Mouse (Mus musculus) kidney, embryonic 15.5 days (tissue): ENCODE measurements around the gene Mmp15. TPM values are rescaled to one million over a fixed set of nuclear protein-coding genes. Genes with fewer than 3 reads are reported as not detected.
"Not testable (repeated sequence)": the region's sequence is repeated elsewhere in the genome, so short reads cannot be mapped to it uniquely, and the experiment has no call there.

ENCODE experiments used
- ATAC-seq: fragments of 200-750 bp; cut with Nextera tagmentation; replicated peaks from 2 replicates; pipeline ENCODE4 v1.8.0; 2017; ENCODE audit warnings: moderate TSS enrichment; ENCODE audit not compliant: low FRiP score
- H3K27ac ChIP-seq: fragments of 300-500 bp; sonication (generic); 2 replicates; pipeline ENCODE4 v1.5.1; 2015; ENCODE audit warnings: mild to moderate bottlenecking, inconsistent platforms
- H3K27me3 ChIP-seq: fragments of 300-500 bp; sonication (generic); 2 replicates; pipeline ENCODE4 v1.6.1; 2015; ENCODE audit warnings: inconsistent platforms
- H3K36me3 ChIP-seq: fragments of 300-500 bp; sonication (generic); 2 replicates; pipeline ENCODE4 v1.6.1; 2015; ENCODE audit warnings: inconsistent platforms
- H3K4me1 ChIP-seq: fragments of 300-500 bp; sonication (generic); 2 replicates; pipeline ENCODE4 v1.6.1; 2015; ENCODE audit warnings: inconsistent platforms
- H3K4me2 ChIP-seq: fragments of 300-500 bp; sonication (generic); 2 replicates; pipeline ENCODE4 v1.6.1; 2015; ENCODE audit warnings: moderate library complexity, mild to moderate bottlenecking, inconsistent platforms
- H3K4me3 ChIP-seq: fragments of 300-500 bp; sonication (generic); replicated peaks from 2 replicates; pipeline ENCODE4 v1.5.1; 2015; ENCODE audit warnings: mild to moderate bottlenecking, inconsistent platforms
- H3K9ac ChIP-seq: fragments of 300-500 bp; sonication (generic); 2 replicates; pipeline ENCODE4 v1.6.1; 2015; ENCODE audit warnings: mild to moderate bottlenecking, inconsistent platforms
- H3K9me3 ChIP-seq: fragments of 300-500 bp; sonication (generic); replicated peaks from 2 replicates; pipeline ENCODE4 v1.6.1; 2016; ENCODE audit warnings: inconsistent platforms
- WGBS: fragments of 180-500 bp; shearing (Covaris S2); methylation state at CpG from one replicate; pipeline ENCODE4 v1.1.7; 2015; ENCODE audit warnings: mixed read lengths; 5-methylcytosine and 5-hydroxymethylcytosine counted together
- polyA plus RNA-seq: library from polyadenylated mRNA; unstranded; fragments of >200 nt; fragmentation: Nextera tagmentation; extraction: Ambion mirVana; gene quantifications from 2 replicates; pipeline ENCODE4 v1.2.1, GENCODE M21; 2015

Mmp15 gene
- polyA plus RNA-seq, 1 experiment from 2014 or later = 12.3 TPM

DNA sequence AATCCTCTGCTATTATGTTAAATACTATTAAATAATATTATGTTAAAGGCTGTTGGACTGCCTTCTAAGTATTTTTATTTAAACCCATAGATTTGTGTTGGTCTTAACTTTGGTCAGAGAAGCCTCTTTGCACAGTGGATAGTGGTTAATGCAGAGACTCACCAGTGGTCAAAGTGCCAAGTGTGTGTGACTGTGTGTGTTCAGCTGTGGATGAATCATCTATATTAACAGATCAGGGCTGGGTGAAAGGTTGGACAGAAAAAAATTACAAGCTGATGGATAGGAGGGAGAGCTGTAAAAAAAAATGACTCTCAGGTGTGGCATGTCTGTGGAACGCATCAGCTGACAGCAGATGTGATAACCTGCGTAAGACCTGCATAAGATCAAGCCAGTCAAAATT is 11.8 kb downstream of the Mmp15 start:
- Histone ChIP-seq H3K27ac (no peak overlapping the region), H3K4me3 (no peak overlapping the region), H3K9me3 (no peaks in the 10 kb centered on the region), H3K4me1 (peaks cover 32% of the 10 kb centered on the region), H3K9ac (no peak overlapping the region), H3K36me3 (peaks cover 6% of the 10 kb centered on the region; the same call in 1 of the 2 replicates), H3K4me2 (no peak overlapping the region), H3K27me3 (no peaks in the 10 kb centered on the region)
- WGBS = 94% methylated on average over 2 of the region's 2 CpGs
- no peak for ATAC-seq

DNA sequence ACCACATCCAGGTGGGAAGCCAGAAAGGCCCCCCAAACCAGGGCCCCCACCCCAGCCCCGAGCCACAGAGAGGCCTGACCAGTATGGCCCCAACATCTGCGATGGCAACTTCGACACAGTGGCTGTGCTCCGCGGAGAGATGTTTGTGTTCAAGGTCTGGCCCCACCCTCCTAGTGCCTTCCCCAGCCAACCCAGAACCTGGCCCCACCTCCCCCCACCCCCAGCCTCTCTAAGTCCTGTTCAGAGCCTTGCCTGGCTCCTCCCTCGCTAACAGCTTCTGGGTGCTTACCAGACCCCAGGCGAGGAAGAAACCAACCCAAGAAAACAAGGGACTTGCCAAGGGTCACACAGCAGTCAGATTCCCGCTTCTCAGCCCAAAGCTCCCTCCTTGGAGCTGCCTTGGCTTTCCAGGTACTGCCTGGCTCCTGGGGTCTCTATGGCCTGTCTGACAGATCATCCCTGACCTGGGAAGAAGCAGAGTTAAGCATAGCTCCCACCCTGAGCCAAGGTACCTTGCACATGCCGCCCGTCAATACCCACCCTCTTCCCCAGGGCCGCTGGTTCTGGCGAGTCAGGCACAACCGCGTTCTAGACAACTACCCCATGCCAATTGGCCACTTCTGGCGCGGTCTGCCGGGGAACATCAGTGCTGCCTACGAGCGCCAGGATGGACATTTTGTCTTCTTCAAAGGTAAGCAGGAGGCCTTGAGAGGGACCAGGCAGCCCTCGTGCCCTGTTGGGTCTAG is 17.7 kb downstream of the Mmp15 start:
- Histone ChIP-seq H3K9me3 (no peaks in the 10 kb centered on the region), H3K9ac (no peak overlapping the region), H3K27ac (no peak overlapping the region), H3K4me3 (peak overlapping the region; percentile 25; the same call in 1 of the 2 replicates), H3K4me1 (peaks cover 23% of the 10 kb centered on the region), H3K27me3 (no peaks in the 10 kb centered on the region), H3K4me2 (peak overlapping the region; percentile 57), H3K36me3 (peaks cover 24% of the 10 kb centered on the region)
- peak; percentile 63 for ATAC-seq
- 43% methylated on average over 20 of the region's 20 CpGs for WGBS

DNA sequence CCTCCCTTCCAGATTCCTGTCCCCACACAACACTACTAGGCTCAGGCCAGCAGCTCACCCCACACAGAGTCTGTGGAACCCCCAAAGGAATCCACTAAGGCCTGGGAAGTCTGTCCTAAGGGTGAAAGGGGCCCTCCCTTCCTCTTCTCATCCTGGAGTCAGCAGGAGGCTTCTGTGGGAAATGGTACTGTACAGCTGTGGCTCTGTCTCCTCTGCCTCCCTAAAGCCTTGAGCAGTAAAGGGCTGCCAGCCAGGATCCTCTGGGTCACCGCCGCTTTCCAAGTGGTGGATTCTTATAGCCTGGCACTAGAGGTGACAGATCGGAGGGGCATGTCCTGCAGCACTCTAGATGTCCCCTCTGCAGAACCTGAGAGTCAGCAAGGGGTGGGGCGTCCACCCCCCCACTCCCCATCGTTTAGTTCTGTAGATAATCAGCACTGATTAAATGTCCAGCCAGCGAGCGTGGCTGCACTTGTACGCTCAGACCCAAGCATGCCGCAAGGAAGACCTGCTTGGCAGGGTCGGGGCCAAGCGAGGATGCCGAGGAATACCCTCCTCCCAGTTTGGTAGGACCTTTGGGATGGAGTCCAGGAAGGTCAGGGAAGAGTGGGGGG is 21.4 kb downstream of the Mmp15 start:
- H3K27ac ChIP-seq = no peak overlapping the region

DNA sequence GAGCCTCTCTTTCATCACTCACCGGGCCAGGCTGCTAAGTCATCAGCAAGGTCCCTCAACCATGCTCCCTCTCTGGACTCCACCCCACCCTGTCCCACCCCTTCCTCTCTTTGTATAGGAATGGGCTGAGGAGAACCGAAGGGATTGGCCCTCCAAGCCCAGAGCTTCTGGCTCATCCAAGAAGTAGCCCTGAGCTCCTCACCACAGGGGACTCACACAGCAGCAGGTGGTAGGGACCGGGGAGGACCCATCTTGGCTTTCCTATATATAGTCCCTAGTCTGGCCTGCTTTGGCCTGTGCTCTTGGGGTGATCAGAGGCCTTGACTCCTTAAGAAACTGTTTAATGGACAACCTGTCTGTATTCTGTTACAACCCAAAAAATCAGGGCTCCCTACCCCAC is 22.4 kb downstream of the Mmp15 start:
- 68% methylated on average over 3 of the region's 3 CpGs for WGBS

More for the DNA sequence above, 21.4 kb downstream of the Mmp15 start:
- WGBS = 82% methylated on average over 12 of the region's 12 CpGs
- Histone ChIP-seq H3K9me3 (no peaks in the 10 kb centered on the region), H3K4me2 (no peak overlapping the region), H3K9ac (no peak overlapping the region), H3K27me3 (no peaks in the 10 kb centered on the region), H3K4me3 (no peak overlapping the region), H3K36me3 (peaks cover 19% of the 10 kb centered on the region), H3K4me1 (peaks cover 36% of the 10 kb centered on the region)
- ATAC-seq = no peak

DNA sequence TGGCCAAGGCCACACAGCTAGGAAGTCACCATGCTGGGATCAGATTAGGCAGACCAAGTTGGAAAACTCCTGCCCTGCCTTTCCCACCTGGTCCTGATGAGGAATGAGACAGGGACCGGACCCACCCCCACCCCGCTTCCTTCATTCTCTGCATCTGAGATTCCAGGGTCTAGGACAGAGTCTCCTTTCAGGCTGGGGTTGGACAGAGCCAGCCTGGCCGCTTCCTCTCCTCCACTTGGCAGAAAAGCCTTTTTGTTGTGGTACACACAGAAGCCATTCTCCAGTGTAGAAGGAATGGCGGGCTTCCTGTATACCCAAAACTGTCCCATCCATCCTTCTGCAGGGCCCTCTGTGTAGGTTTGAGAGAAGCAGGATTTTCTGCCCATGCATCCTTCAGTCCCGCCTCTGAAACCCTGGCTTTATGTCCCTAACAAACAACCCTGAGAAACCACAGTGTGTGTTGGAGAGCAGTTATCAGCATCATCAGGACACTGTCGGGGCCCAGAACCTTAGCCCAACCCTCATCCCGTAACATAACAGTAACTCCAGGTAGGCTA is 23.4 kb downstream of the Mmp15 start:
- no peak overlapping the region for H3K4me3 ChIP-seq
- H3K9me3 ChIP-seq = no peaks in the 10 kb centered on the region
- H3K36me3 ChIP-seq = peaks cover 18% of the 10 kb centered on the region
- no peaks in the 10 kb centered on the region for H3K27me3 ChIP-seq
- peaks cover 22% of the 10 kb centered on the region for H3K4me1 ChIP-seq
- WGBS = 87% methylated on average over 7 of the region's 7 CpGs
- no peak overlapping the region for H3K27ac ChIP-seq
- H3K4me2 ChIP-seq = no peak overlapping the region
- ATAC-seq = no peak
- H3K9ac ChIP-seq = no peak overlapping the region

More for the DNA sequence above, 22.4 kb downstream of the Mmp15 start:
- H3K9ac ChIP-seq = no peak overlapping the region
- H3K27me3 ChIP-seq = no peaks in the 10 kb centered on the region
- ATAC-seq = no peak
- peaks cover 18% of the 10 kb centered on the region for H3K36me3 ChIP-seq
- no peak overlapping the region for H3K4me2 ChIP-seq
- H3K4me3 ChIP-seq = no peak overlapping the region
- no peaks in the 10 kb centered on the region for H3K9me3 ChIP-seq
- H3K4me1 ChIP-seq = peaks cover 29% of the 10 kb centered on the region
- no peak overlapping the region for H3K27ac ChIP-seq

DNA sequence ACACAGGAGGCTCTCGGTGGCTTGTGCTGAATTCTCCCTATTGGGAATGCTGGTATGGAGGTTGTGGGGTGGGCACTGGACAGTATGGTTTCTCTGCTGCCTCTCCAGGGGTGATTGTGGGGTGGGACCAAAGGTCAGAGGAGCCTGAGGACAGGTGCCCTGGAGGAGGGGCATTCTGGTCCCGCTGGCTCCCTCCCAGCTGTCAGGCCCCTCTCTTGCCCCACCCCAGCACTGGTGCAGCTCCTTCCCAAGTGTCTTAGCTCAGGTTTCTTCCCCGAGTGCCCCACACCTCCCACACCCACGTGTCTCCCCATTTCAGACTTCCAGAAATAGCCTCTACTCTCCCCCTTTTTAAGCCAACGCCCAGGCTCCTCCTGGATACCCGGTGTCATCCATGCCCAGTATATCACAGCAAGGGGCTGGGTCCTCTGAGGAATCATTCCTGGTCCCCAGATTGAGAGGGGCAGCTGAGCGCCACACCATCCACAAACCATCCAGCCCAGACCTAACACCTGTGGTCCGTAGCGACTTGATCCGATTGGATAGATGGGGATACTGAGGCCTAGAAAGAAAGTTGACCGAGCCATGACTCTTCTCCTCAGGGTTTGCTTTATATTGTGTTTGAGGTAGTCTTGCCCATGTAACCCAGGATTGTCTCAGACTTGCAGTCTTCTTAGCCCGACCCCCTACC is 24.4 kb downstream of the Mmp15 start:
- H3K36me3 ChIP-seq = peaks cover 10% of the 10 kb centered on the region
- no peak overlapping the region for H3K9ac ChIP-seq
- H3K27me3 ChIP-seq = no peaks in the 10 kb centered on the region
- no peak overlapping the region for H3K4me3 ChIP-seq
- whole genome bisulfite sequencing = 70% methylated on average over 12 of the region's 12 CpGs
- no peaks in the 10 kb centered on the region for H3K9me3 ChIP-seq
- H3K4me2 ChIP-seq = no peak overlapping the region
- no peak for ATAC-seq
- H3K27ac ChIP-seq = no peak overlapping the region
- peaks cover 22% of the 10 kb centered on the region for H3K4me1 ChIP-seq

DNA sequence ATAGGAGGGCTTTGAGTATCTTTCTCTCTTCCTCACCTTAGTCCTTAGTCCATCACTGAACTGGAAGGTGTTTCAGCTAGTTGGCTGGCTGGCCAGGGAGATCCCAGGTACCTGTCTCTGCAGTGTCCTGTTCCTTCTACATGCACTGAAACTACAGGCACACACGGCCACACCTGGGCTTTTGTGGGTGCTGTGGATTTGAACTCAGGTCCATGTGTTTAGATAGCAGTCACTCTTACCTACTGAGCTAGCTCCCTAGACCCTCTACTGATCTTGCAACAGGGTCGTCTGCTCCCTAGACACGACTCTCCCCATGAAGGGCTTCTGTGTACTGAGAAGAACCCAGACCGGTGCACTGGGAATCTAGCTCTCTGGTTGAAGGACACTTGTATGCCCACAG is 25.0 kb downstream of the Mmp15 start:
- Histone ChIP-seq H3K9ac (no peak overlapping the region), H3K27me3 (no peaks in the 10 kb centered on the region), H3K4me2 (no peak overlapping the region), H3K27ac (0 out of 2 replicates have a peak overlapping the region, but pooled peaks have one; percentile 64), H3K36me3 (peaks cover 3% of the 10 kb centered on the region), H3K9me3 (no peaks in the 10 kb centered on the region), H3K4me3 (no peak overlapping the region), H3K4me1 (peaks cover 22% of the 10 kb centered on the region)
- WGBS = 85% methylated on average over 4 of the region's 4 CpGs
- no peak for ATAC-seq

DNA sequence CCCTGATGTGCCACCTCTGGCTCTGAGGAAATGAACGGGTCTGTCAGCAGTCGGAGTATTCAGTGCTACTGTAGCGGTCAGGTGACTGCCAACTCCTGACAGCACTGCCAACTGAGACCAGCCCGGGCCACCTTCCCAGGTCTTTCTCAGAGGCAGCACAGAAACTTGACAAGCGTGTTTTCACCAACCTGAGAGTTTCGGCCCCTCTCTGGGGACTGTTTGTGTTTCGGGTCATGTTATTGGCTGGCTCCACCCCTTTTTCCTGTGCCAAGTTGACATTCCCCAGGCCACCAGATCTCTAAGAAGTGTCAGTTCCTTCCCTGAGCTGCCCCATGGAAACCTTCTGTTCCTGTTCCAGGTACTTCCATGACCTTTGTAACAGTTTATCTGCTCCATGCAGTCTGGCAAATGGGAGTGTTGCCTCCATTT is 25.8 kb downstream of the Mmp15 start:
- H3K36me3 ChIP-seq = no peaks in the 10 kb centered on the region
- no peaks in the 10 kb centered on the region for H3K27me3 ChIP-seq
- H3K27ac ChIP-seq = peak overlapping the region; percentile 64
- peaks cover 22% of the 10 kb centered on the region for H3K4me1 ChIP-seq
- no peak overlapping the region for H3K4me3 ChIP-seq
- no peaks in the 10 kb centered on the region for H3K9me3 ChIP-seq
- peak; percentile 30; the same call in 1 of the 2 replicates for ATAC-seq
- H3K4me2 ChIP-seq = 0 out of 2 replicates have a peak overlapping the region, but pooled peaks have one; percentile 14
- 22% methylated on average over 7 of the region's 7 CpGs for WGBS
- H3K9ac ChIP-seq = no peak overlapping the region

DNA sequence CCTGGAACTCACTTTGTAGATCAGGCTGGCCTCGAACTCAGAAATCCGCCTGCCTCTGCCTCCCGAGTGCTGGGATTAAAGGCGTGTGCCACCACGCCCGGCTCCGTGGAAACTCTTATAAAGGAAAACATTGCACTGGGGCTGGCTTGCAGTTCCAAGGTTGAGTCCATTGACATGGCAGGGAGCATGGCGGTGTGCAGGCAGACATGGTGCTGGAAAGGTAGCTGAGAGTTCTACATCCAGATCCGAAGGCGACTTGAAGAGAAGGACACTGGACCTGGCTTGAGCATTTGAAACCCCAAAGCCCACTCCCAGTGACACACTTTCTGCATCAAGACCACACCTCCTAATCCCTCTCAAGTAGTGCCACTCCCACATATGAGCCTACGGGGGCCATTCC is 26.9 kb downstream of the Mmp15 start:
- not testable (repeated sequence) for ATAC-seq, H3K4me2 ChIP-seq, H3K4me3 ChIP-seq, H3K27ac ChIP-seq, H3K9ac ChIP-seq, H3K27me3 ChIP-seq, H3K9me3 ChIP-seq, H3K36me3 ChIP-seq
- H3K4me1 ChIP-seq = peaks cover 16% of the 10 kb centered on the region
- WGBS = 93% methylated on average over 11 of the region's 11 CpGs

DNA sequence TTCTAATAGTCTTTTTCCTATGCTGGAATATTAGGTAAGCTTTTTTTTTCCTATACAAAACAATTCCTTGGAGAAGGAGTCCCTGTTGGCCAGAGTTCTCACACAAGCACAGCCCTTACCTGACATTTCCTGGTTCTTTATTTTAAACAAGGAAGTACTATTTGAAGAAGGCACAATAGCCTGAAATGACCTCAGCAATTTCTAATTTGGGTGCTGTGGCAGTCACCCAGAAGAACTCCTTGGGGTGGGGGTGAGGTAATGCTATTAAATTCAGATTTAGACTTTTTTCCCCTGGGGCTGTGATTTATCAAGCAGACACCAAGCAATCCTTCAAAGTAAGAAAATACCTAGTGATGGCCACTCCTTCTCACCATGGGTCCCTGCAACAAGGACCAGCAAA is 28.9 kb downstream of the Mmp15 start:
- Histone ChIP-seq H3K9ac (no peak overlapping the region), H3K4me3 (no peak overlapping the region), H3K27ac (0 out of 2 replicates have a peak overlapping the region, but pooled peaks have one; percentile 32), H3K27me3 (no peaks in the 10 kb centered on the region), H3K36me3 (no peaks in the 10 kb centered on the region), H3K4me2 (no peak overlapping the region), H3K9me3 (no peaks in the 10 kb centered on the region), H3K4me1 (peaks cover 13% of the 10 kb centered on the region)
- no peak for ATAC-seq

DNA sequence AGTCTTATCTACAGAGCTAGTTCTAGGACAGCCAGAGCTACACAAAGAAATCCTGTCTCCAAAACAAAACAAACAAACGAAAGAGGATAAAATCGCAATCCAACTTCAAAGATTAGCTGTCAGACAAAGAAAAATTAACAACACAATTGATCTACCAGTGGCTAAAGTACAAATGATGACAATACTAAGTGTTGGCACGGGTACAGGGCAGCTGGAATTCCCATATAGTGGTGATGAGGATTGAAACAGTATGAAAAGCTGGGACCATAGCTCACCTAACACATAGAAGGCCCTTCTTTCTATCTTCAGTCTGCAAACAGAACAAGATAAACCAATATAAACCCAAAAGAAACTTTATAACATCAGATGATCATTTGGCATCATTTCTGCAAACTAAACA is 29.5 kb downstream of the Mmp15 start:
- no peaks in the 10 kb centered on the region for H3K9me3 ChIP-seq
- H3K9ac ChIP-seq = no peak overlapping the region
- no peak overlapping the region for H3K27ac ChIP-seq
- no peak overlapping the region for H3K4me2 ChIP-seq
- H3K36me3 ChIP-seq = no peaks in the 10 kb centered on the region
- H3K4me1 ChIP-seq = peaks cover 13% of the 10 kb centered on the region
- no peak for ATAC-seq
- no peak overlapping the region for H3K4me3 ChIP-seq
- H3K27me3 ChIP-seq = no peaks in the 10 kb centered on the region
- 82% methylated on average over 3 of the region's 3 CpGs for WGBS

DNA sequence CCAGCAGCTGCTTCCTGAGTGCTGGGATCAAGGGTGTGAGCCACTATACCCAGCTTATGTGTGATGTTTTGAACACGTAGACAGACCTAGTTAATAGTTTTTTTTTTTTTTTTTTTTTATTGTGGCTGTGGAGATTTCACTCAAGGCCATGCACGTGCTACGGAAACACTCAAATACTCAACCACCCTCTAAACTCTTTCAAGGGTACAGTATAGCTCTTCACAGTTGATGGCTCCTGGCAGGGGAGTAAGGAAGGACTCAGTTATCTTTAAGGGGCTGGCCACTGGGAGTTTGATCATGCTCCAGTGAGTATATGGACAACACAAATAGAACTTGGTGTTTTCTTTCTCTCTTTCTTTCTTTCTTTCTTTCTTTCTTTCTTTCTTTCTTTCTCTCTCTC is 32.4 kb downstream of the Mmp15 start:
- Histone ChIP-seq H3K4me1 (no peaks in the 10 kb centered on the region), H3K27ac (no peak overlapping the region), H3K27me3 (no peaks in the 10 kb centered on the region), H3K4me3 (no peak overlapping the region), H3K4me2 (no peak overlapping the region), H3K9ac (no peak overlapping the region), H3K36me3 (no peaks in the 10 kb centered on the region), H3K9me3 (no peaks in the 10 kb centered on the region)
- ATAC-seq = no peak
- WGBS = 68% methylated on average over 3 of the region's 3 CpGs
